Mouse (Mus musculus) forebrain, embryonic 12.5 days (tissue): Measurements from ENCODE around the gene Txndc11. TPM values are rescaled to one million over a fixed set of nuclear protein-coding genes. Genes with fewer than 3 reads are reported as not detected.
A peak's percentile ranks its signal among the peaks of the same experiment; 100 is the strongest.

Source experiments
- ATAC-seq: fragments of 200-750 bp; cut with Nextera tagmentation; 2 replicates; pipeline ENCODE4 v1.8.0; 2017; ENCODE audit warnings: moderate TSS enrichment; ENCODE audit not compliant: low FRiP score
- H3K27ac ChIP-seq: fragments of 300-500 bp; sonication (generic); 2 replicates; pipeline ENCODE4 v1.5.1; 2016; ENCODE audit warnings: mild to moderate bottlenecking
- H3K27me3 ChIP-seq: fragments of 300-500 bp; sonication (generic); 2 replicates; pipeline ENCODE4 v1.6.1; 2016; ENCODE audit warnings: mild to moderate bottlenecking
- H3K36me3 ChIP-seq: fragments of 300-500 bp; sonication (generic); replicated peaks from 2 replicates; pipeline ENCODE4 v1.6.1; 2016; ENCODE audit warnings: mild to moderate bottlenecking
- H3K4me1 ChIP-seq: fragments of 300-500 bp; sonication (generic); 2 replicates; pipeline ENCODE4 v1.6.1; 2016
- H3K4me2 ChIP-seq: fragments of 300-500 bp; sonication (generic); 2 replicates; pipeline ENCODE4 v1.6.1; 2016; ENCODE audit warnings: mild to moderate bottlenecking, moderate library complexity
- H3K4me3 ChIP-seq: fragments of 300-500 bp; sonication (generic); replicated peaks from 2 replicates; pipeline ENCODE4 v1.5.1; 2016; ENCODE audit warnings: mild to moderate bottlenecking
- H3K9ac ChIP-seq: fragments of 300-500 bp; sonication (generic); 2 replicates; pipeline ENCODE4 v1.6.1; 2016; ENCODE audit warnings: mild to moderate bottlenecking
- H3K9me3 ChIP-seq: fragments of 300-500 bp; sonication (generic); 2 replicates; pipeline ENCODE4 v1.6.1; 2016
- WGBS: fragments of 180-500 bp; shearing (Covaris S2); methylation state at CpG from one replicate; pipeline ENCODE4 v1.1.7; 2016; 5-methylcytosine and 5-hydroxymethylcytosine counted together
- polyA plus RNA-seq: library from polyadenylated mRNA; unstranded; fragments of >200 nt; fragmentation: Nextera tagmentation; extraction: Ambion mirVana; gene quantifications from 2 replicates; pipeline ENCODE4 v1.2.1, GENCODE M21; 2016

Txndc11 gene
- polyA plus RNA-seq, 1 experiment from 2014 or later: 30.9 TPM

DNA sequence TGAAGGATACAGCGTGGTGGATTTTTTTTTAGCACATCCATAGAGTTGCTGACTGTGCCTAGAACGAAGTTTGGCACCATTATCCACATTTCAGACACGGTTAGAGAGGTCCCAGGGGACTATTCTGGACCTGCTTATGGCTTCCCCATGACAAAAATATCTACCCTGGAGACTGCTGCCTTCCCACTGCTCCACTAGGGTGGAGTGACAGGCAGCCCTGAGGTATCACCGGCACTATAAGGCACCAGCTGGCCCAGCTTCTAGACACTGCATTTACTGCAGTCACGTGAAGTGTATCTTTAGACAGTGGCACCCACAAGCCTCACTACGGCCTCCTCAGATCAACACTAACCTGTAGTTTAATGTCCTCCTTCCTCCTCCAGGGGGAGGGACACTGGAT is 79.6 kb downstream of the Txndc11 start:
- no peaks in the 10 kb centered on the region for H3K27me3 ChIP-seq
- WGBS: 86% methylated on average over 6 of the region's 6 CpGs
- H3K36me3 ChIP-seq: no peaks in the 10 kb centered on the region
- H3K27ac ChIP-seq: no peak overlapping the region
- no peak overlapping the region for H3K4me2 ChIP-seq
- no peak overlapping the region for H3K9ac ChIP-seq
- no peaks in the 10 kb centered on the region for H3K9me3 ChIP-seq
- ATAC-seq: no peak
- H3K4me3 ChIP-seq: no peak overlapping the region
- no peaks in the 10 kb centered on the region for H3K4me1 ChIP-seq

DNA sequence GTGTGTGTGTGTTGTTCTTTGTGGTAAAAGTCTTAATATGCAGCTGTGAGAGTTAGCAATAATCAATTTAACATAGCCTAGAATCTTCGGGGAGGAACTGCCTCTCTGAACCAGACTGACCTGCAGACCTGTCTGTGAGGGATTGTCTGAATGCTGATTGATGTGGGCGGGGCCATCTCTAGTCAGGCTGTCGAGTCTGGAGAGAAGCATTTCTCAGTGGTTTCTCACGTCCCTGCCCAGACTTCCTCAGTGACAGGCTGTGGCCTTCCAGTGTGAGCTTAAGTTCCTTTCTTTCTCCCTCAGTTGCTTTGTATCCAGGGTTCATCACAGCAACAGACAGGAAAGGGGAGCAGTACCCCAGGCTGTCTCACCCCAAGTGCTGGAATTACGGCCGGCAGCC is 80.0 kb downstream of the Txndc11 start:
- no peaks in the 10 kb centered on the region for H3K4me1 ChIP-seq
- no peaks in the 10 kb centered on the region for H3K9me3 ChIP-seq
- no peak overlapping the region for H3K27ac ChIP-seq
- H3K4me3 ChIP-seq: no peak overlapping the region
- H3K36me3 ChIP-seq: no peaks in the 10 kb centered on the region
- no peak for ATAC-seq
- WGBS: 67% methylated on average over 6 of the region's 6 CpGs
- no peak overlapping the region for H3K4me2 ChIP-seq
- no peaks in the 10 kb centered on the region for H3K27me3 ChIP-seq
- H3K9ac ChIP-seq: no peak overlapping the region

GRCm38 (mm10) chr16:11051134-11051533 is 83.3 kb downstream of the Txndc11 start:
- Histone ChIP-seq H3K36me3 (no peaks in the 10 kb centered on the region), H3K4me1 (no peaks in the 10 kb centered on the region), H3K27me3 (no peaks in the 10 kb centered on the region), H3K27ac (no peak overlapping the region), H3K4me2 (no peak overlapping the region), H3K9ac (no peak overlapping the region), H3K9me3 (no peaks in the 10 kb centered on the region), H3K4me3 (no peak overlapping the region)
- WGBS: 90% methylated on average over 11 of the region's 11 CpGs
- ATAC-seq: no peak

- Histone ChIP-seq H3K36me3 (no peaks in the 10 kb centered on the region), H3K4me1 (no peaks in the 10 kb centered on the region), H3K9ac (no peak overlapping the region), H3K27me3 (no peaks in the 10 kb centered on the region), H3K4me3 (no peak overlapping the region), H3K9me3 (no peaks in the 10 kb centered on the region), H3K4me2 (no peak overlapping the region), H3K27ac (no peak overlapping the region)
- WGBS: 93% methylated on average over 2 of the region's 2 CpGs
- no peak for ATAC-seq
Measured at GRCm38 (mm10) chr16:11050226-11050625, 84.2 kb downstream of the Txndc11 start.

GRCm38 (mm10) chr16:11047130-11047529 is 87.3 kb downstream of the Txndc11 start:
- Histone ChIP-seq H3K36me3 (no peaks in the 10 kb centered on the region), H3K27ac (no peak overlapping the region), H3K4me2 (no peak overlapping the region), H3K9ac (no peak overlapping the region), H3K9me3 (no peaks in the 10 kb centered on the region), H3K27me3 (no peaks in the 10 kb centered on the region), H3K4me1 (no peaks in the 10 kb centered on the region), H3K4me3 (no peak overlapping the region)
- WGBS: 89% methylated on average over 7 of the region's 7 CpGs
- no peak for ATAC-seq

- H3K4me1 ChIP-seq: no peaks in the 10 kb centered on the region
- WGBS: 78% methylated on average over 7 of the region's 7 CpGs
- H3K36me3 ChIP-seq: no peaks in the 10 kb centered on the region
- ATAC-seq: no peak
- no peak overlapping the region for H3K27ac ChIP-seq
- H3K4me3 ChIP-seq: no peak overlapping the region
- H3K27me3 ChIP-seq: no peaks in the 10 kb centered on the region
- no peak overlapping the region for H3K4me2 ChIP-seq
- H3K9ac ChIP-seq: no peak overlapping the region
- H3K9me3 ChIP-seq: no peaks in the 10 kb centered on the region
Measured at GRCm38 (mm10) chr16:11046437-11046836, 88.0 kb downstream of the Txndc11 start.

DNA sequence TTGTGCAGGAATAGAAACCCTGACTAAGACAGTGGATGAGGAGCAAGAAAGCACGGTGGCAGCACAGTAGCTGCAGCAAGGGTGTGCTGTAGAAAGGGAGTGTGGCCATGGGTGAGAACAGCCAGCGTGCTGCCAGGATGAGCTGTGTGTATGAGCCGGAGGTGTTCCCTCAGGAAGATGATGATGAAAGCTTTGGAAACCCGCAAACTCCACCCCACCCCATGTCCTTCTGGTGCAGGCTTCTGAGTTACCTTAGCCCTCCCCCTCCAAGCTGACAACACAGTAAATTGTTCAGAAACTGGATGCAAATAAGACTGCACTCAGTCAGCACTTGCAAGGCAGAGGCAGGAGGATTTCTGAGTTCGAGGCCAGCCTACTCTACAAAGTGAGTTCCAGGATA is 91.2 kb downstream of the Txndc11 start:
- Histone ChIP-seq H3K9me3 (no peaks in the 10 kb centered on the region), H3K4me2 (no peak overlapping the region), H3K9ac (no peak overlapping the region), H3K27me3 (no peaks in the 10 kb centered on the region), H3K4me3 (no peak overlapping the region), H3K36me3 (no peaks in the 10 kb centered on the region), H3K4me1 (no peaks in the 10 kb centered on the region), H3K27ac (no peak overlapping the region)
- no peak for ATAC-seq
- WGBS: 91% methylated on average over 5 of the region's 5 CpGs

DNA sequence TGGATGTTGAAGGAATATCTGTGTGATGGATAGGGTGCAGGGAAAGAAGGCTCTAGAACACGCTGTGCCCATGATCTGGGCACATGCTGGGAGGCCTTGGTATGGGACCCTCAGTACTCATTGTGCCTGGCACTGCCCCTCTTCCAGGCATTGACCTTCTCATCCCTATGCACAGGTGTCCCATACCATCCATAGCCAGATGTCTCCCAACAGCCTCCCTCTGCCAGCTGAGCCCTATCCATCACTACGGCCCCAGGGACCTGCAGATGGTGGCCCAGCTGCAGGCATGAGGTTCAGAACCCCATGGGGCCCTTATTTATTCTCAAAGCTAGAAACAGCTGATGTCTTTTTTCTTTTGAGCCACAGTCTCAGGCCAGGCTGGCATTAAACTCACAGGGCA is 93.8 kb downstream of the Txndc11 start:
- Histone ChIP-seq H3K4me1 (peaks cover 4% of the 10 kb centered on the region; the same call in 1 of the 2 replicates), H3K27me3 (no peaks in the 10 kb centered on the region), H3K9ac (no peak overlapping the region), H3K27ac (no peak overlapping the region), H3K4me3 (no peak overlapping the region), H3K36me3 (no peaks in the 10 kb centered on the region), H3K4me2 (no peak overlapping the region), H3K9me3 (no peaks in the 10 kb centered on the region)
- no peak for ATAC-seq
- 52% methylated on average over 2 of the region's 2 CpGs for WGBS

- Histone ChIP-seq H3K4me3 (no peak overlapping the region), H3K4me2 (0 out of 2 replicates have a peak overlapping the region, but pooled peaks have one; percentile 10), H3K9ac (no peak overlapping the region), H3K9me3 (no peaks in the 10 kb centered on the region), H3K27ac (no peak overlapping the region), H3K4me1 (peaks cover 4% of the 10 kb centered on the region; the same call in 1 of the 2 replicates), H3K27me3 (no peaks in the 10 kb centered on the region), H3K36me3 (no peaks in the 10 kb centered on the region)
- ATAC-seq: peak; percentile 74
- WGBS: 24% methylated on average over 15 of the region's 15 CpGs
Measured at GRCm38 (mm10) chr16:11035790-11036431, 98.5 kb downstream of the Txndc11 start.

GRCm38 (mm10) chr16:11035273-11035672 is 99.2 kb downstream of the Txndc11 start:
- WGBS: 87% methylated on average over 9 of the region's 9 CpGs
- H3K9ac ChIP-seq: no peak overlapping the region
- no peaks in the 10 kb centered on the region for H3K27me3 ChIP-seq
- H3K4me3 ChIP-seq: no peak overlapping the region
- H3K4me1 ChIP-seq: peaks cover 4% of the 10 kb centered on the region; the same call in 1 of the 2 replicates
- H3K27ac ChIP-seq: no peak overlapping the region
- H3K4me2 ChIP-seq: no peak overlapping the region
- H3K36me3 ChIP-seq: no peaks in the 10 kb centered on the region
- ATAC-seq: no peak
- no peaks in the 10 kb centered on the region for H3K9me3 ChIP-seq

- WGBS: 2% methylated on average over 4 of the region's 4 CpGs
- H3K27me3 ChIP-seq: no peaks in the 10 kb centered on the region
- H3K9me3 ChIP-seq: no peaks in the 10 kb centered on the region
- H3K9ac ChIP-seq: no peak overlapping the region
- peaks cover 4% of the 10 kb centered on the region; the same call in 1 of the 2 replicates for H3K4me1 ChIP-seq
- no peak overlapping the region for H3K4me3 ChIP-seq
- H3K36me3 ChIP-seq: no peaks in the 10 kb centered on the region
- ATAC-seq: peak; percentile 43; the same call in 1 of the 2 replicates
- H3K27ac ChIP-seq: no peak overlapping the region
- no peak overlapping the region for H3K4me2 ChIP-seq
Measured at GRCm38 (mm10) chr16:11034193-11034803, 100.2 kb downstream of the Txndc11 start.

- H3K27ac ChIP-seq: no peak overlapping the region
- H3K36me3 ChIP-seq: no peaks in the 10 kb centered on the region
- H3K9ac ChIP-seq: no peak overlapping the region
- 78% methylated on average over 3 of the region's 3 CpGs for WGBS
- H3K27me3 ChIP-seq: no peaks in the 10 kb centered on the region
- H3K4me1 ChIP-seq: peaks cover 3% of the 10 kb centered on the region; the same call in 1 of the 2 replicates
- ATAC-seq: no peak
- no peak overlapping the region for H3K4me3 ChIP-seq
- no peak overlapping the region for H3K4me2 ChIP-seq
- H3K9me3 ChIP-seq: no peaks in the 10 kb centered on the region
Measured at GRCm38 (mm10) chr16:11031320-11031719, 103.1 kb downstream of the Txndc11 start.

DNA sequence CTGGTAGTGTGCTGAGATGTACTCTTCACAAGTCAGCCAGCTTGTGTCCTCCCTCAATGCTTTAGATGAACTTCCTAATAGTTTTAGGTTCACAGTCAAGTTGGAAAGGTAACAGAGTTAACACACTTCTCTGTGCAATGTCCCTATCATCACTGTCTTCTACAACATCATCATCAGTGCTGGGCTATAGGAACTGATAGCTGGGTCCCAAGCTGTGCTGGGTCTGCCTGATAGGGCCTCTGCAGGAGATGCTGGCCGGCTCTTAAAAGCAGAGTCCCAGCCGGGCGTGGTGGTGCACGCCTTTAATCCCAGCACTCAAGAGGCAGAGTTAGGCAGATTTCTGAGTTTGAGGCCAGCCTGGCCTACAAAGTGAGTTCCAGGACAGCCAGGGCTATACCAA is 103.6 kb downstream of the Txndc11 start:
- Histone ChIP-seq H3K9me3 (no peaks in the 10 kb centered on the region), H3K4me2 (no peak overlapping the region), H3K36me3 (no peaks in the 10 kb centered on the region), H3K4me3 (no peak overlapping the region), H3K27ac (no peak overlapping the region), H3K9ac (no peak overlapping the region), H3K27me3 (no peaks in the 10 kb centered on the region), H3K4me1 (no peaks in the 10 kb centered on the region)
- 80% methylated on average over 4 of the region's 4 CpGs for WGBS
- no peak for ATAC-seq
